In the genomic region with DNA sequence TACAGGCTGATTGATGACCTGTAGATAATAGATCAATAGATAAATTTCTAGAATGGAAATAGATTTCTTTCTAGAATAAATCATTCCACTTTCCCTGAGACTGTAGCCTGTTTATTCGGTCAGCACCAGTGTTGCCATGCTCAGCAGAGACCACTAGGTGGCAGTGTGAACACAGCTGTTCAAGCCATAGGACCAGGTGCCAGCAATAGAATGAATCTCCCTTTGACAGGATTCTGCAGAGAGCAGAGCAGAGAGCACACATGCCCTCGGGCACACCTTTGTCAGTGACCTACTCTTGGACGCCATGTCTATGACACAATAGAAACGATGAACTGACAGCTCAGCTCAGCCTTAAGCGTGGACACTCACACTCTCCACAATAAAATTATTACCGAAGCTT, we compare ENCODE assay signal across 9 mouse cellular contexts.
A peak's percentile ranks its signal among the peaks of the same experiment; 100 is the strongest.
DNase-seq lines count a peak whose midpoint lies in the region; ATAC-seq and TF ChIP-seq lines count a peak whose summit lies in the region.
"Had no signal": no experiment of that assay in that cellular context is flagged by ENCODE, and none has a peak within 500 bp of the region (broad histone marks: within the 10 kb centered on the region; RNA-seq: fewer than 3 reads in every experiment).

No protein-coding gene starts in this region.

- peak; percentile 95 to 97 for TF ChIP-seq CTCF in CH12.LX (conservative IDR thresholded peaks at IDR 0.05 in 1 of 2, IDR thresholded peaks at IDR 0.05 in 1 of 2; ENCODE audit: low read depth in 2 of 2, low read length in 2 of 2)
- peak; percentile 88 for TF ChIP-seq CTCF in brain, embryonic 14.5 days (IDR thresholded peaks at IDR 0.05; ENCODE audit: borderline replicate concordance, extremely low read depth, insufficient read depth, insufficient read length)
- peak; percentile 90; the same call in 1 of the 2 replicates for TF ChIP-seq CTCF in testis, adult 2 months (IDR thresholded peaks at IDR 0.05; ENCODE audit: control insufficient read depth, insufficient read depth, insufficient replicate concordance, low read depth, low read length)

- H3K27ac ChIP-seq in CH12.LX (ENCODE audit: insufficient read depth, low read depth), result no peak overlapping the region
- no peak overlapping the region for H3K27ac ChIP-seq in heart, embryonic 16.5 days (ENCODE audit: low read length)
- peak overlapping the region; percentile 69 for H3K27ac ChIP-seq in neural tube, embryonic 15.5 days (replicated peaks)
- H3K27ac ChIP-seq in testis, adult 2 months (ENCODE audit: control insufficient read depth, insufficient read depth, low read depth, low read length), result no peak overlapping the region
- H3K27ac ChIP-seq: heart, embryonic 15.5 days had no signal

- H3K9me3 ChIP-seq in CH12.LX (replicated peaks; ENCODE audit: low read length), result peaks cover 8% of the 10 kb centered on the region
- no peaks in the 10 kb centered on the region for H3K9me3 ChIP-seq in heart, embryonic 16.5 days (replicated peaks; ENCODE audit: control insufficient read depth, low read length)
- no peaks in the 10 kb centered on the region for H3K9me3 ChIP-seq in neural tube, embryonic 15.5 days (replicated peaks)
- H3K9me3 ChIP-seq: heart, embryonic 15.5 days had no signal

- dilution Hi-C loops in CH12.LX (cut with MboI; ENCODE audit: extremely low pct_ligation_motif_present, extremely low pct_unique_long_range_greater_than_20kb, low sequenced_read_pairs), result no loop called here

- TF ChIP-seq POLR2A in CH12.LX (IDR thresholded peaks at IDR 0.05; ENCODE audit: low read depth, low read length), result 0 out of 2 replicates have a peak, but pooled peaks have one; percentile 11
- TF ChIP-seq POLR2A in brain, embryonic 14.5 days (IDR thresholded peaks at IDR 0.05; ENCODE audit: borderline replicate concordance, extremely low read depth, insufficient read depth, insufficient read length, poor library complexity, severe bottlenecking), result no peak
- no peak for TF ChIP-seq POLR2A in testis, adult 2 months (IDR thresholded peaks at IDR 0.05; ENCODE audit: control insufficient read depth, low read depth, low read length)

- 25% methylated on average over 6 of the region's 6 CpGs for WGBS in heart, embryonic 16.5 days
- WGBS in neural tube, embryonic 15.5 days, result 21% methylated on average over 6 of the region's 6 CpGs

- no peak overlapping the region for H3K4me2 ChIP-seq in CH12.LX (ENCODE audit: insufficient read depth, low read depth, poor library complexity, severe bottlenecking)
- no peak overlapping the region for H3K4me2 ChIP-seq in heart, embryonic 16.5 days (ENCODE audit: low read depth, low read length)
- no peak overlapping the region for H3K4me2 ChIP-seq in neural tube, embryonic 15.5 days
- H3K4me2 ChIP-seq: heart, embryonic 15.5 days had no signal

- H3K27me3 ChIP-seq in CH12.LX (replicated peaks), result no peaks in the 10 kb centered on the region
- H3K27me3 ChIP-seq in heart, embryonic 16.5 days (ENCODE audit: control insufficient read depth, insufficient read depth, low read length), result no peaks in the 10 kb centered on the region
- no peaks in the 10 kb centered on the region for H3K27me3 ChIP-seq in neural tube, embryonic 15.5 days (replicated peaks)
- H3K27me3 ChIP-seq in testis, adult 2 months (ENCODE audit: control insufficient read depth, insufficient read depth, low read length), result no peaks in the 10 kb centered on the region
- H3K27me3 ChIP-seq: heart, embryonic 15.5 days had no signal

- peak; percentile 83 for DNase-seq in CH12.LX (ENCODE audit: extremely low read depth)
- DNase-seq in brain, embryonic 14.5 days (ENCODE audit: low read depth), result peak; percentile 92
- DNase-seq in kidney, postnatal 25 days, result peak; percentile 81 to 84
- DNase-seq in lung, adult 18-20 months, result peak; percentile 66 to 70

- TF ChIP-seq EP300 in CH12.LX (IDR thresholded peaks at IDR 0.05; ENCODE audit: low read length), result no peak

- peaks cover 24 to 39% of the 10 kb centered on the region in 2 experiments for H3K36me3 ChIP-seq in CH12.LX (replicated peaks in 1 of 2; ENCODE audit: control insufficient read depth in 1 of 2, insufficient read depth in 1 of 2, low read length in 1 of 2)
- H3K36me3 ChIP-seq in heart, embryonic 16.5 days (ENCODE audit: control insufficient read depth, insufficient read depth), result peaks cover 6% of the 10 kb centered on the region; the same call in 1 of the 2 replicates
- H3K36me3 ChIP-seq in neural tube, embryonic 15.5 days, result peaks cover 16% of the 10 kb centered on the region
- H3K36me3 ChIP-seq in testis, adult 2 months (ENCODE audit: control insufficient read depth, insufficient read depth, low read length), result no peaks in the 10 kb centered on the region

- no peak overlapping the region for H3K4me3 ChIP-seq in CH12.LX (replicated peaks in 1 of 3; ENCODE audit: low read depth in 2 of 3, low read length in 2 of 3, poor library complexity in 1 of 3)
- no peak overlapping the region for H3K4me3 ChIP-seq in heart, embryonic 16.5 days (ENCODE audit: low read length)
- no peak overlapping the region for H3K4me3 ChIP-seq in neural tube, embryonic 15.5 days (replicated peaks)
- H3K4me3 ChIP-seq in testis, adult 2 months (ENCODE audit: control insufficient read depth, low read depth, low read length), result no peak overlapping the region
- H3K4me3 ChIP-seq: heart, embryonic 15.5 days had no signal

- H3K4me1 ChIP-seq in CH12.LX (ENCODE audit: control insufficient read depth in 1 of 2, insufficient read depth in 2 of 2), result peaks cover 0 to 28% of the 10 kb centered on the region in 2 experiments; a peak in 2 of 4 replicates
- H3K4me1 ChIP-seq in heart, embryonic 16.5 days (ENCODE audit: control insufficient read depth, insufficient read depth, low read length), result peaks cover 2% of the 10 kb centered on the region
- H3K4me1 ChIP-seq in neural tube, embryonic 15.5 days, result peaks cover 5% of the 10 kb centered on the region
- H3K4me1 ChIP-seq in testis, adult 2 months (ENCODE audit: control insufficient read depth, insufficient read depth, low read length), result no peaks in the 10 kb centered on the region

- peak; percentile 75 for ATAC-seq in erythroid progenitor cell, adult 5-6 weeks (replicated peaks; ENCODE audit: low FRiP score, poor library complexity, severe bottlenecking)
- peak; percentile 25; the same call in 1 of the 2 replicates for ATAC-seq in heart, embryonic 16.5 days (replicated peaks; ENCODE audit: extremely low read depth, insufficient read depth, low FRiP score)
- ATAC-seq in neural tube, embryonic 15.5 days (ENCODE audit: low FRiP score), result peak; percentile 73

- TF ChIP-seq RAD21 in CH12.LX (IDR thresholded peaks at IDR 0.05; ENCODE audit: low read depth, low read length), result peak; percentile 91

- in situ Hi-C loops in CH12.LX (cut with MboI; ENCODE audit: low pct_ligation_motif_present, low pct_unique_long_range_greater_than_20kb, low sequenced_read_pairs), result loop anchor here (25.0 kb wide), 1 partner anchor 258 kb away; no protein-coding TSS in a partner anchor

- no peaks in the 10 kb centered on the region for H3K79me2 ChIP-seq in CH12.LX (replicated peaks; ENCODE audit: control insufficient read depth, extremely low read depth, insufficient read depth, poor library complexity, severe bottlenecking)

- H3K9ac ChIP-seq in CH12.LX (ENCODE audit: insufficient read depth, low read depth), result no peak overlapping the region
- H3K9ac ChIP-seq in heart, embryonic 16.5 days (ENCODE audit: low read length), result no peak overlapping the region
- no peak overlapping the region for H3K9ac ChIP-seq in neural tube, embryonic 15.5 days (replicated peaks)
- H3K9ac ChIP-seq: heart, embryonic 15.5 days had no signal

TF ChIP-seq in CH12.LX, 34 proteins besides CTCF, POLR2A, EP300 and RAD21:
- TF ChIP-seq ZC3H11A (IDR thresholded peaks at IDR 0.05; ENCODE audit: low read depth, low read length), result peak; percentile 62; the same call in 1 of the 2 replicates
- peak; percentile 88 for TF ChIP-seq SMC3 (IDR thresholded peaks at IDR 0.05; ENCODE audit: low read depth, low read length)
- peak; percentile 24; the same call in 1 of the 2 replicates for TF ChIP-seq TCF12 (IDR thresholded peaks at IDR 0.05; ENCODE audit: low read depth, low read length)
- TF ChIP-seq MEF2A (IDR thresholded peaks at IDR 0.05; ENCODE audit: borderline replicate concordance, low read depth, low read length), result no peak
- TF ChIP-seq SIN3A (IDR thresholded peaks at IDR 0.05; ENCODE audit: low read length), result peak; percentile 29; the same call in 1 of the 2 replicates
- TF ChIP-seq UBTF (IDR thresholded peaks at IDR 0.05; ENCODE audit: low read depth, low read length), result no peak
- TF ChIP-seq MYC (IDR thresholded peaks at IDR 0.05; ENCODE audit: low read depth, low read length), result peak; percentile 24; the same call in 1 of the 2 replicates

Comparison
In these comparisons a context has a peak if more than half of its experiments do, and no peak if none do; other contexts are left out.
1. ATAC-seq: peak in every context shown above with its lines; median percentile 75 in erythroid progenitor cell, adult 5-6 weeks; 73 in neural tube, embryonic 15.5 days; 25 in heart, embryonic 16.5 days.